In genomic region chr13:93915641-93916570, GRCm38 (mm10) we compare ENCODE assay signal across 18 mouse cellular contexts.
DNase-seq lines count a peak whose midpoint lies in the region; ATAC-seq lines count a peak whose summit lies in the region.
"Had no signal": no experiment of that assay in that cellular context is flagged by ENCODE, and none has a peak within 500 bp of the region (broad histone marks: within the 10 kb centered on the region; RNA-seq: fewer than 3 reads in every experiment).

No protein-coding gene starts in this region.

- peak overlapping the region; percentile 3; the same call in 1 of the 2 replicates for H3K27ac ChIP-seq in midbrain, embryonic 10.5 days (replicated peaks)
- H3K27ac ChIP-seq in midbrain, embryonic 16.5 days (ENCODE audit: low read length), result no peak overlapping the region
- H3K27ac ChIP-seq: forebrain, embryonic 15.5 days; limb, embryonic 15.5 days had no signal

- peaks cover 28% of the 10 kb centered on the region for H3K4me1 ChIP-seq in midbrain, embryonic 10.5 days
- H3K4me1 ChIP-seq in midbrain, embryonic 16.5 days (ENCODE audit: control insufficient read depth, insufficient read depth, low read length), result peaks cover 4% of the 10 kb centered on the region
- H3K4me1 ChIP-seq: forebrain, embryonic 15.5 days; megakaryocyte, embryonic 14.5 days had no signal

- WGBS in midbrain, embryonic 10.5 days, result 62% methylated on average over 16 of the region's 16 CpGs
- 43% methylated on average over 16 of the region's 16 CpGs for WGBS in midbrain, embryonic 16.5 days

- ATAC-seq in midbrain, embryonic 16.5 days, result no peak
- ATAC-seq: forebrain, embryonic 15.5 days; hindbrain, embryonic 16.5 days had no signal

- peak; percentile 68 for DNase-seq in heart, adult 11 months
- no peak for DNase-seq in heart, postnatal 25 days (ENCODE audit: low spot score)
- no peak for DNase-seq in midbrain, embryonic 10.5 days (ENCODE audit: low spot score)
- peak; percentile 45 for DNase-seq in kidney, postnatal 10 days
- peak; percentile 67 for DNase-seq in retina, postnatal 7 days (ENCODE audit: low read depth, low spot score)
- DNase-seq in cerebellum, adult 18-20 months, result no peak
- no peak for DNase-seq in frontal cortex, postnatal 25 days (ENCODE audit: low spot score in 2 of 2)
- DNase-seq: adrenal gland, postnatal 10 days; cerebellum, adult 9-10 months; gastrocnemius, postnatal 10 days; heart, postnatal 14 days; thymus, postnatal 25 days had no signal

- H3K36me3 ChIP-seq in midbrain, embryonic 10.5 days, result no peaks in the 10 kb centered on the region
- H3K36me3 ChIP-seq in midbrain, embryonic 16.5 days (ENCODE audit: control insufficient read depth, insufficient read depth, low read length), result no peaks in the 10 kb centered on the region
- H3K36me3 ChIP-seq: forebrain, embryonic 15.5 days; limb, embryonic 15.5 days had no signal

- no peaks in the 10 kb centered on the region for H3K9me3 ChIP-seq in midbrain, embryonic 10.5 days (replicated peaks)
- no peaks in the 10 kb centered on the region for H3K9me3 ChIP-seq in midbrain, embryonic 16.5 days (replicated peaks; ENCODE audit: control insufficient read depth, low read length, poor library complexity, severe bottlenecking)
- H3K9me3 ChIP-seq: forebrain, embryonic 15.5 days; limb, embryonic 15.5 days; megakaryocyte, embryonic 14.5 days had no signal

- H3K27me3 ChIP-seq in midbrain, embryonic 10.5 days (ENCODE audit: low read depth, poor library complexity, severe bottlenecking), result no peaks in the 10 kb centered on the region
- H3K27me3 ChIP-seq in midbrain, embryonic 16.5 days (ENCODE audit: control insufficient read depth, insufficient read depth, low read depth, low read length), result no peaks in the 10 kb centered on the region
- H3K27me3 ChIP-seq: CH12.LX; forebrain, embryonic 15.5 days; limb, embryonic 15.5 days had no signal

- H3K4me3 ChIP-seq in midbrain, embryonic 10.5 days, result no peak overlapping the region
- H3K4me3 ChIP-seq in midbrain, embryonic 16.5 days (ENCODE audit: low read depth, low read length), result no peak overlapping the region
- H3K4me3 ChIP-seq: forebrain, embryonic 15.5 days; limb, embryonic 15.5 days; megakaryocyte, embryonic 14.5 days had no signal

- intact Hi-C loops in heart, postnatal 25 days (cut with DNase I), result no loop called here

- H3K9ac ChIP-seq in midbrain, embryonic 16.5 days (ENCODE audit: low read depth, low read length), result no peak overlapping the region
- H3K9ac ChIP-seq: forebrain, embryonic 15.5 days; limb, embryonic 15.5 days had no signal

- H3K4me2 ChIP-seq in midbrain, embryonic 16.5 days (ENCODE audit: low read length), result no peak overlapping the region
- H3K4me2 ChIP-seq: forebrain, embryonic 15.5 days; limb, embryonic 15.5 days had no signal

Comparison
In these comparisons a context has a peak if more than half of its experiments do, and no peak if none do; other contexts are left out.
1. DNase-seq: peak in heart, adult 11 months (single experiment), kidney, postnatal 10 days (single experiment) and retina, postnatal 7 days (single experiment); none in heart, postnatal 25 days (single experiment), midbrain, embryonic 10.5 days (single experiment), cerebellum, adult 18-20 months (0 of 2) and frontal cortex, postnatal 25 days (0 of 2).